Mouse (Mus musculus) cerebellum, postnatal 14 days (tissue): ENCODE results near the gene Sox5.

Experiments
- DNase-seq, 2 experiments: peaks; one replicate each; pipeline ENCODE4 v3.0.0; 2021; ENCODE audit warnings: mixed read lengths in 2 of 2

Sox5 gene

GRCm38 (mm10) chr6:144781431-144782030 lies at the start of gene Sox5:
TSS of gene Sox5 (minus strand) at chr6:144781977.
- peak; percentile 67 to 69 for DNase-seq

DNA sequence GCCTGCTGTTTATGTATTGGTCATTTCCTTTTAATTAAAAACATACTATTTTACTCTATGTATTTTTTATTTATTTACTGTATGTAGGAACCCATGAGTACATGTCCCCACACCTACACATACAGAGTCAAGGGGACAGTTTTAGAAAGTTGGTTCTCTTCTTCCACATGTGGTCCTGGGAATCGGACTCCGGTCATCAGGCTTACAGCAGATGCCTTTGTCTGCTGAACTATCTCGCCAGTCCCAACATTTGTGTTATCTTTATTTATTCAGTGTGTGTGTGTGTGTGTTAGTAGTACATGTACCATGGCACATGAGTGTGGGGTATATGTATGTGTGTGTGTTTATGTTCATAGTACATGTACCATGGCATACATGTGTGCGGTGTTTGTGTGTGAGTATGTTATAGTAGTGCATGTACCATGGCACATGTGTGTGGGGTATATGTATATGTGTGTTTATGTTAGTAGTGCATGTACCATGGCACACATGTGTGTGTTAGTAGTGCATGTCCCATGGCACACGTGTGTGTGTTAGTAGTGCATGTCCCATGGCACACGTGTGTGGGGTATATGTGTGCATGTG lies 43.3 kb upstream of the Sox5 start:
- DNase-seq = no peak

GRCm38 (mm10) chr6:144824153-144824552 lies 42.4 kb upstream of the Sox5 start:
- no peak for DNase-seq

- DNase-seq = no peak
These were observed 40.8 kb upstream of the Sox5 start for GRCm38 (mm10) chr6:144822594-144822993.

DNA sequence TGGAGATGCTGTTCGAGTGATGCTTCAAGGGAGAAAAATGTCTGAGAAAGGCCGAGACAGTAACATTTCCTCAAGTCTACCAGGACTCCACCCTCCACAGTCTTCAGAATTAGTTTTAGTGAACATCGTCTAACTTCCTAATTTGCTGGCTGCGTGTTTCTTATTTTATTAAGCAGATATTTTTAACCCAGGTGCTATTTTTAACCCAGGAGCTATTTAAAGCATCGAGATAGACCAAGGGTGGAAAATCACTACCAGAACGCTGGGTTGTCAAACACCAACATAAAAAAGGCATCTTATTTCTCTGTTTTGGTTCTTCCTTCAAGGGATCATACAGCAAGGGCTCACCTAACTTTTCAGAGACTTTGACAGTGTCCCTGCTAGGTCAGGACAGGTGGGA lies 39.2 kb upstream of the Sox5 start:
- no peak for DNase-seq

- no peak for DNase-seq
These were observed 36.2 kb upstream of the Sox5 start for GRCm38 (mm10) chr6:144818016-144818415.

DNA sequence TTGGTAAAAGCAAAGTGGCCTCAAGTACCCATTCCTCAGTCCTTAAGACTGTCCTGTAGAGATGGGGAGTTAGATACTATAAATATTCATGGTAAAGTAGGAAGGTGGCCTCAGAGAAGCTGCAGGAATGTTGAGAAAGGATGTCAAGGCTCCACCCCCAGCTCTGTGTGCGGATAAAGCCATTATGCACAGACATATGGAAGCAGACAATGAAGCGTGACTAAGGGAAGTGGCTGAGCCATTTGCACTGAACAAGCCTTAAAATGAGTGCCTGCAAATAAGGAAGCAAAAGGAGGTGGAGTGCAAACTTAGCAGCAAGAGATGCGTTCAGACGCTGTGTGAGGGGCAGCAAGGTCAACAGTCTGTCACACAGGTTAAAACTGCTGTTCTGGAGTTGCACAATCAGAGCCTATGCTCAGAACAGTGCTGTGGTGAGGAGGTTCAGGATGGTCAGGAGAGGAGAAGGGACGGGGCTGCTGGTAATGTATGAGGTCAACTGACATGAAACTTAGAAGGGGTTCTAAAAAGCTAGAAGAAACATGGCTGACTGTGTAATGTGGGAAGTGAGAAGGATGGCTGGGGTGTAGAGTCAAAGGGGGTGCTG lies 35.7 kb upstream of the Sox5 start:
- no peak for DNase-seq

GRCm38 (mm10) chr6:144815542-144815941 lies 33.8 kb upstream of the Sox5 start:
- no peak for DNase-seq

GRCm38 (mm10) chr6:144814931-144815364 lies 33.2 kb upstream of the Sox5 start:
- peak; percentile 75 to 78 for DNase-seq

DNA sequence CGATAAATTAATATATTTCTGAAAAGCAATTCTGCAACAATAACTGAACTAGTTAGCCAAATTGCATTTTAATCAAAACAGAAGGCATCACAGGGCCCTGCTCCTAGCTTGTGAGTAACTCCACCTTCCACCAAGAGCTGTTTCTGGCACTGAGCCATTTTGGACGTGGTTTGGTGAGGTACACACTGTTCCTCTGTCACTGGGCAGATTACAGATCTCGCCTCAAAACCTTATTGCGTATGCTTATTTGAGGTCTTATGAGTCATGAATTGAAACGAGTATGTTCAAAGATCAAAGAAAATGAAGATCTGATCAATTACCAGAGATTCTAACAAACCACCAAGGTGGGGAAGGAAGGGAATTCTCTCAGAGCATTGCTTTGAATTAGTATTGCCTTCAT lies 22.5 kb upstream of the Sox5 start:
- no peak for DNase-seq

DNA sequence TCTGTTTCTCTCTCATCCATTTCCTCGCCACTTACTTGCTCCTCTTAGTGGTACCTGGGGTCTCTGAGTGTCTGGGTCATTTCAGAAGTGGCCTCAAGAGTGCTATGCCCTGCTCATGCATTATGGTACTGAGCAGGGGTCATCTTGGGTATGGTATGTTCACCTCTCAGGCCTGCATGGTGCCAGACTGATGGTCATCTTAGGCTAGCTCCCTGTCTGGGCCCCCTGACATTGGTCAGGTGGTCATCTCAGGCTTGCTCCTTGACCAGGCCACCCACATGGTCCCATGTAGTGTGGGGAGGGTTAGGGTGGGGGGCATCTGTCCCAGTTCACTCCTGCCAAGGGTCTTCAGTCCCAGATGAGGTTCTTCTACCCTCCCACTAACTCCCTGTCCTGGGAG lies 21.3 kb upstream of the Sox5 start:
- no peak for DNase-seq

DNA sequence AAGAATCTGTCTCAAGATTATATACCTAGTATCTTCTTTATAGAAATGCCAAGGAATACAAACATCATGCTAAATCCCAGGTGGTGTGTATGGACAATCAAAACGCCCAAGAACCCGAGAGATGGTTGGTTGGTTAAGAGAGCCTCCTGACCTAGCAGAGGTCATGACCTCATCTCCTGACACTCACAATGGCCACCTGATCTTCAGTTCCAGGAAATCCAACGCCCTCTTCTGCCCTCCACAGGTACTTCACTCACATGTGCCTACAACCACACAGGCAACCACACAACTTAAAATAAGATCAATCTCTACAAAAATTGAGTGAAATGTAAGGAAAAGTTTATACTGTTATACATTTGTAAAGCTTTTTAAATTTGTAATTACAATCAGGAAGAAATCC lies 12.6 kb upstream of the Sox5 start:
- DNase-seq = no peak

DNA sequence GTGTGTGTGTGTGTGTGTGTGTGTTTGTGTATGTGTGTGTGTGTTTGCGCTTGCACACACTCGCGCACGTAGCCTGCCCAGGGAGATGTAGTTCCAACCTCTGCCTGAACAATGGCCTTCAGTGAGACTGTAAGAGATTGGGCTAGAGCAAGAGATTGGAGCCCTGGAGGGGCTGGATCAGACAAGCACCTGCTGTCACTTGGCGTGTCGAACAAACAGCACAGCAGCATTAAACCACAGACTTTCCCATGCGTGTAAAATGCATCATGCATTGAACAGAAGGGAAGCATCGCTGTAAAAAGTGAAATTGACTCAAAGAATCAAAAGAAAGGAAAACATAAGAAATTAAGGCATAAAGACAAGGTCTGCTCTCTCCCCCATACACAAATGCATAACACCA lies 11.1 kb upstream of the Sox5 start:
- peak in 1 of 2 experiments; percentile 43 for DNase-seq

DNA sequence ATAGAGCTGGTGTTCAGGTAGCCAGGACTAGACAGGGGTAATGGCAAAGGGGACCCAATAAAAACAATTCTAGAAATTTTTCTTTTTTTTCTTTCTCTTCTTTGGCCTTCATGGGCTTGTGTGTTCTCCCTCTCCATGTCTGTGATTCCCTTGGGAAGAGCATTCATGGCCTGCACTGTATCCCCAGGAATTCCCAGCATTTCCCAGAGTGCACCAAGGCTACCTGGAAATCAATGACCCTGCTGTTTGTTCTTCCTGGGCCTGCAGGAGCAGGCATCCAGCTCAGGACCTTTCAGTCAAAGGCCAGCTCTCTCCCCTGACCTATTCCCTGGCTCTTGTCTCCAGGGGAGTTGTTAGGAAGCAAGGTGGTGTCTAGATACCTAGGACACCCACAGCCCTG lies 1.5 kb upstream of the Sox5 start:
- no peak for DNase-seq

GRCm38 (mm10) chr6:144782866-144783265 lies 1.1 kb upstream of the Sox5 start:
- DNase-seq = peak; percentile 14 to 39

DNA sequence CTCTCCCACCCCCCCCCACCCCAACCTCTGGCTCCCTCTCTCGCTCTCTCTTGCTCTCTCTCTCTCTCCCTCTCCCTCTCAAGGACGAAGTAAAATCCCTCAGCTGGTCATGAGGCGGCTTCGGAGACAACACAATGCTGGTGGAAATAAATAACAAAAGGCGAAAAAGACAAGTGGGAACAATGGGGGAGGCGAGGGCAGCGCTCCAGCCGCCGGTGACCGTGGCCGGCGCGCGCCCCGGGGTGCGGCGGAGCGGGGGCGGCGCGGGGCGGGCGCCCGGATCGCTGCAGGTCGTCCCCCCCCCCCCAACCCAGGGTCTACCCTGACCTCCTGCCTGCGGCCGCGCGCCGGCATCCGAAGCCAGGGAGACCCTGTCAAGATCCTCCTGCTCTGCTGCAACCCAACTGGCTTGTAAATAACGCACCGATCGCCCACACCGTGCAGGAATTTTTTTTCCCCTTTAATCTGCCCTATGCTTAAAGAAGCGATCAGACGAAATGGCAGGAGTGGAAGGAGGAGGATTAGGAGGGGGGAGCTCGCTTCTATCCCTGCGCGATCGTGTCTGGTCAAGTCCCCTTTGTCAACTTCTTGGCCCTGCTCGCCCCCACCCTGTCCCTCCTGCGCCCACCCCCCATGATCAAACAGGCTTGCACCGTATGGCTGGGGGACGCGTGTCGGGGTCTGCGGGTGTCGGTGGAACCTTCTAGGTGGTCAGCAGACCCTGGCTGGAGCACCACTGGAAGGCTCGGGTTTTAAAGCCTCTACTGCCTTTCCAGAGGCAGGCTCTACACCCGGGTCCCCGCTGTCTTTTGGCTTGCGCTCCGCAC lies 467 bp upstream of the Sox5 start:
- DNase-seq = peak; percentile 41 to 47

GRCm38 (mm10) chr6:144780608-144781285 lies 1.0 kb downstream of the Sox5 start:
- no peak for DNase-seq

GRCm38 (mm10) chr6:144779945-144780607 lies 1.7 kb downstream of the Sox5 start:
- no peak for DNase-seq

- no peak for DNase-seq
These were observed 4.3 kb downstream of the Sox5 start for GRCm38 (mm10) chr6:144777356-144778035.

GRCm38 (mm10) chr6:144773736-144774135 lies 8.0 kb downstream of the Sox5 start:
- no peak for DNase-seq

GRCm38 (mm10) chr6:144772985-144773384 lies 8.8 kb downstream of the Sox5 start:
- no peak for DNase-seq
